Mouse (Mus musculus): Measurements from ENCODE around the gene Ctse. TPM values are rescaled to one million over a fixed set of nuclear protein-coding genes. Genes with fewer than 3 reads are reported as not detected.
A peak's percentile ranks its signal among the peaks of the same experiment; 100 is the strongest.
"Not testable (repeated sequence)": the region's sequence is repeated elsewhere in the genome, so short reads cannot be mapped to it uniquely, and the experiment has no call there.

Gene Ctse
- total RNA-seq, 2 experiments from 2014 or later, result not detected

GRCm38 (mm10) chr1:131624175-131624835, 13.8 kb upstream of the Ctse start:
- no peak for TF ChIP-seq CTCF (conservative IDR thresholded peaks at IDR 0.05)
- H3K4me3 ChIP-seq, result no peak overlapping the region
- no peak overlapping the region for H3K27ac ChIP-seq
- DNase-seq (ENCODE audit: low spot score in 2 of 2), result no peak

- Histone ChIP-seq H3K27ac (no peak overlapping the region), H3K4me3 (no peak overlapping the region)
- TF ChIP-seq CTCF (conservative IDR thresholded peaks at IDR 0.05), result no peak
- DNase-seq (ENCODE audit: low spot score in 2 of 2), result no peak
These were observed 11.9 kb upstream of the Ctse start for GRCm38 (mm10) chr1:131626200-131626599.

GRCm38 (mm10) chr1:131632216-131632615, 5.9 kb upstream of the Ctse start:
- not testable (repeated sequence) for H3K27ac ChIP-seq; H3K4me3 ChIP-seq; DNase-seq (ENCODE audit: low spot score in 2 of 2)

- Histone ChIP-seq H3K4me3 (no peak overlapping the region), H3K27ac (no peak overlapping the region)
- DNase-seq (ENCODE audit: low spot score in 2 of 2), result no peak
- TF ChIP-seq CTCF (conservative IDR thresholded peaks at IDR 0.05), result no peak
These were observed 3.6 kb upstream of the Ctse start for GRCm38 (mm10) chr1:131634495-131634894.

GRCm38 (mm10) chr1:131638541-131639421, 675 bp downstream of the Ctse start:
- H3K4me3 ChIP-seq, result no peak overlapping the region
- no peak for TF ChIP-seq CTCF (conservative IDR thresholded peaks at IDR 0.05)
- no peak for DNase-seq (ENCODE audit: low spot score in 2 of 2)
- no peak overlapping the region for H3K27ac ChIP-seq

GRCm38 (mm10) chr1:131640062-131640461, 2.0 kb downstream of the Ctse start:
- no peak overlapping the region for H3K4me3 ChIP-seq
- no peak for TF ChIP-seq CTCF (conservative IDR thresholded peaks at IDR 0.05)
- H3K27ac ChIP-seq, result no peak overlapping the region
- no peak for DNase-seq (ENCODE audit: low spot score in 2 of 2)

GRCm38 (mm10) chr1:131641565-131641964, 3.5 kb downstream of the Ctse start:
- DNase-seq (ENCODE audit: low spot score in 2 of 2), result no peak
- no peak for TF ChIP-seq CTCF (conservative IDR thresholded peaks at IDR 0.05)
- Histone ChIP-seq H3K27ac (no peak overlapping the region), H3K4me3 (no peak overlapping the region)

- H3K4me3 ChIP-seq, result no peak overlapping the region
- TF ChIP-seq CTCF (conservative IDR thresholded peaks at IDR 0.05), result no peak
- no peak for DNase-seq (ENCODE audit: low spot score in 2 of 2)
- H3K27ac ChIP-seq, result no peak overlapping the region
These were observed 4.1 kb downstream of the Ctse start for GRCm38 (mm10) chr1:131642251-131642650.

GRCm38 (mm10) chr1:131652670-131653443, 14.8 kb downstream of the Ctse start:
- TF ChIP-seq CTCF (conservative IDR thresholded peaks at IDR 0.05), result no peak

GRCm38 (mm10) chr1:131655601-131656000, 17.5 kb downstream of the Ctse start:
- Histone ChIP-seq H3K27ac (no peak overlapping the region), H3K4me3 (no peak overlapping the region)
- TF ChIP-seq CTCF (conservative IDR thresholded peaks at IDR 0.05), result no peak
- no peak for DNase-seq (ENCODE audit: low spot score in 2 of 2)

More at GRCm38 (mm10) chr1:131652670-131653443, 14.8 kb downstream of the Ctse start:
- no peak for DNase-seq (ENCODE audit: low spot score in 2 of 2)
- no peak overlapping the region for H3K4me3 ChIP-seq
- H3K27ac ChIP-seq, result no peak overlapping the region

- H3K27ac ChIP-seq, result peak overlapping the region; percentile 90
- peak; percentile 91 to 93 for DNase-seq (ENCODE audit: low spot score in 2 of 2)
These were observed 19.8 kb downstream of the Ctse start for GRCm38 (mm10) chr1:131657945-131658354.

GRCm38 (mm10) chr1:131659512-131660085, 21.5 kb downstream of the Ctse start:
- no peak for TF ChIP-seq CTCF (conservative IDR thresholded peaks at IDR 0.05)
- no peak for DNase-seq (ENCODE audit: low spot score in 2 of 2)
- no peak overlapping the region for H3K27ac ChIP-seq
- no peak overlapping the region for H3K4me3 ChIP-seq

More at GRCm38 (mm10) chr1:131657945-131658354, 19.8 kb downstream of the Ctse start:
- H3K4me3 ChIP-seq, result peak overlapping the region; percentile 40
- TF ChIP-seq CTCF (conservative IDR thresholded peaks at IDR 0.05), result peak; percentile 95

Measured in layer of hippocampus, adult 2 months (tissue).